Mouse (Mus musculus) intestine, embryonic 16.5 days (tissue): ENCODE data around the gene Pptc7. TPM values are rescaled to one million over a fixed set of nuclear protein-coding genes. Genes with fewer than 3 reads are reported as not detected.

Source experiments
- ATAC-seq: fragments of 200-750 bp; cut with Nextera tagmentation; 2 replicates; pipeline ENCODE4 v1.8.0; 2017; ENCODE audit warnings: moderate TSS enrichment, moderate library complexity
- H3K27ac ChIP-seq: fragments of 300-500 bp; sonication (generic); 2 replicates; pipeline ENCODE4 v1.5.1; 2014; ENCODE audit warnings: mild to moderate bottlenecking, low read length
- H3K27me3 ChIP-seq: fragments of 300-500 bp; sonication (generic); replicated peaks from 2 replicates; pipeline ENCODE4 v1.6.1; 2014; ENCODE audit warnings: low read length, control low read depth, mixed read lengths; ENCODE audit not compliant: control insufficient read depth, insufficient read depth
- H3K36me3 ChIP-seq: fragments of 300-500 bp; sonication (generic); 2 replicates; pipeline ENCODE4 v1.6.1; 2014; ENCODE audit warnings: low read length, control low read depth; ENCODE audit not compliant: control insufficient read depth, insufficient read depth
- H3K4me1 ChIP-seq: fragments of 300-500 bp; sonication (generic); 2 replicates; pipeline ENCODE4 v1.6.1; 2014; ENCODE audit warnings: low read length, control low read depth, mixed read lengths; ENCODE audit not compliant: control insufficient read depth, insufficient read depth
- H3K4me2 ChIP-seq: fragments of 300-500 bp; sonication (generic); 2 replicates; pipeline ENCODE4 v1.6.1; 2014; ENCODE audit warnings: low read depth, low read length, control low read depth
- H3K4me3 ChIP-seq: fragments of 300-500 bp; sonication (generic); 2 replicates; pipeline ENCODE4 v1.5.1; 2014; ENCODE audit warnings: mild to moderate bottlenecking, low read length
- H3K9ac ChIP-seq: fragments of 300-500 bp; sonication (generic); 2 replicates; pipeline ENCODE4 v1.6.1; 2014; ENCODE audit warnings: low read depth, low read length
- H3K9me3 ChIP-seq: fragments of 300-500 bp; sonication (generic); 2 replicates; pipeline ENCODE4 v1.6.1; 2016; ENCODE audit warnings: low read length, control low read depth; ENCODE audit not compliant: control insufficient read depth
- WGBS: fragments of 180-500 bp; shearing (Covaris S2); extraction: QIAGEN DNeasy Blood & Tissue Kit; methylation state at CpG from one replicate; pipeline ENCODE4 v1.1.7; 2014; 5-methylcytosine and 5-hydroxymethylcytosine counted together
- polyA plus RNA-seq: library from polyadenylated mRNA; unstranded; fragments of >200 nt; fragmentation: Nextera tagmentation; extraction: Ambion mirVana; gene quantifications from 2 replicates; pipeline ENCODE4 v1.2.1, GENCODE M21; 2015

Gene Pptc7
- polyA plus RNA-seq, 1 experiment from 2014 or later: 6.8 TPM

- Histone ChIP-seq H3K4me2 (no peak overlapping the region), H3K4me1 (peaks cover 16% of the 10 kb centered on the region), H3K27me3 (no peaks in the 10 kb centered on the region), H3K27ac (no peak overlapping the region), H3K9ac (no peak overlapping the region), H3K36me3 (no peaks in the 10 kb centered on the region), H3K9me3 (no peaks in the 10 kb centered on the region), H3K4me3 (no peak overlapping the region)
- 92% methylated on average over 2 of the region's 2 CpGs for WGBS
- no peak for ATAC-seq
Measured at GRCm38 (mm10) chr5:122265942-122266341, 18.2 kb upstream of the Pptc7 start.

- no peak overlapping the region for H3K4me3 ChIP-seq
- ATAC-seq: no peak
- peaks cover 16% of the 10 kb centered on the region for H3K4me1 ChIP-seq
- 65% methylated on average over 7 of the region's 7 CpGs for WGBS
- no peaks in the 10 kb centered on the region for H3K36me3 ChIP-seq
- no peak overlapping the region for H3K9ac ChIP-seq
- no peak overlapping the region for H3K4me2 ChIP-seq
- H3K27me3 ChIP-seq: no peaks in the 10 kb centered on the region
- no peaks in the 10 kb centered on the region for H3K9me3 ChIP-seq
- no peak overlapping the region for H3K27ac ChIP-seq
Measured at GRCm38 (mm10) chr5:122267136-122267535, 17.0 kb upstream of the Pptc7 start.

GRCm38 (mm10) chr5:122267899-122268298, 16.3 kb upstream of the Pptc7 start:
- Histone ChIP-seq H3K4me3 (no peak overlapping the region), H3K9me3 (no peaks in the 10 kb centered on the region), H3K4me2 (no peak overlapping the region), H3K27me3 (no peaks in the 10 kb centered on the region), H3K9ac (no peak overlapping the region), H3K36me3 (no peaks in the 10 kb centered on the region), H3K4me1 (peaks cover 16% of the 10 kb centered on the region), H3K27ac (no peak overlapping the region)
- ATAC-seq: no peak
- 25% methylated on average over 5 of the region's 5 CpGs for WGBS

GRCm38 (mm10) chr5:122268858-122269604, 15.1 kb upstream of the Pptc7 start:
- no peaks in the 10 kb centered on the region for H3K27me3 ChIP-seq
- peak overlapping the region; percentile 57 for H3K27ac ChIP-seq
- 45% methylated on average over 12 of the region's 12 CpGs for WGBS
- ATAC-seq: peak; percentile 72
- H3K4me3 ChIP-seq: no peak overlapping the region
- H3K36me3 ChIP-seq: no peaks in the 10 kb centered on the region
- H3K4me2 ChIP-seq: no peak overlapping the region
- peaks cover 10% of the 10 kb centered on the region; the same call in 1 of the 2 replicates for H3K4me1 ChIP-seq
- H3K9me3 ChIP-seq: no peaks in the 10 kb centered on the region
- H3K9ac ChIP-seq: no peak overlapping the region

- WGBS: 71% methylated on average over 5 of the region's 5 CpGs
Measured at GRCm38 (mm10) chr5:122272821-122273220, 11.3 kb upstream of the Pptc7 start.

GRCm38 (mm10) chr5:122274785-122275184, 9.4 kb upstream of the Pptc7 start:
- Histone ChIP-seq H3K4me1 (peaks cover 7% of the 10 kb centered on the region; the same call in 1 of the 2 replicates), H3K27me3 (no peaks in the 10 kb centered on the region), H3K36me3 (no peaks in the 10 kb centered on the region), H3K4me3 (no peak overlapping the region), H3K9ac (no peak overlapping the region), H3K27ac (no peak overlapping the region), H3K9me3 (no peaks in the 10 kb centered on the region), H3K4me2 (no peak overlapping the region)
- WGBS: 38% methylated on average over 5 of the region's 5 CpGs
- peak; percentile 76 for ATAC-seq

More at GRCm38 (mm10) chr5:122272821-122273220, 11.3 kb upstream of the Pptc7 start:
- H3K4me1 ChIP-seq: peaks cover 8% of the 10 kb centered on the region; the same call in 1 of the 2 replicates
- no peak overlapping the region for H3K27ac ChIP-seq
- H3K4me2 ChIP-seq: no peak overlapping the region
- ATAC-seq: no peak
- no peak overlapping the region for H3K4me3 ChIP-seq
- no peaks in the 10 kb centered on the region for H3K36me3 ChIP-seq
- H3K27me3 ChIP-seq: no peaks in the 10 kb centered on the region
- H3K9ac ChIP-seq: no peak overlapping the region
- H3K9me3 ChIP-seq: no peaks in the 10 kb centered on the region

GRCm38 (mm10) chr5:122278946-122279345, 5.2 kb upstream of the Pptc7 start:
- Histone ChIP-seq H3K9me3 (no peaks in the 10 kb centered on the region), H3K9ac (no peak overlapping the region), H3K27me3 (no peaks in the 10 kb centered on the region), H3K27ac (no peak overlapping the region), H3K4me1 (peaks cover 20% of the 10 kb centered on the region), H3K36me3 (no peaks in the 10 kb centered on the region), H3K4me3 (no peak overlapping the region), H3K4me2 (no peak overlapping the region)
- ATAC-seq: no peak
- WGBS: 75% methylated on average over 7 of the region's 7 CpGs

GRCm38 (mm10) chr5:122279799-122280421, 4.3 kb upstream of the Pptc7 start:
- Histone ChIP-seq H3K4me1 (peaks cover 18% of the 10 kb centered on the region), H3K27me3 (no peaks in the 10 kb centered on the region), H3K9ac (no peak overlapping the region), H3K4me2 (peak overlapping the region; percentile 32; the same call in 1 of the 2 replicates), H3K27ac (peak overlapping the region; percentile 88), H3K4me3 (no peak overlapping the region), H3K9me3 (no peaks in the 10 kb centered on the region), H3K36me3 (no peaks in the 10 kb centered on the region)
- WGBS: 62% methylated on average over 12 of the region's 12 CpGs
- ATAC-seq: peak; percentile 63

GRCm38 (mm10) chr5:122280422-122280826, 3.7 kb upstream of the Pptc7 start:
- no peak overlapping the region for H3K4me3 ChIP-seq

More at GRCm38 (mm10) chr5:122280422-122280826, 3.7 kb upstream of the Pptc7 start:
- Histone ChIP-seq H3K4me1 (peaks cover 20% of the 10 kb centered on the region), H3K36me3 (no peaks in the 10 kb centered on the region), H3K4me2 (peak overlapping the region; percentile 32), H3K9ac (peak overlapping the region; percentile 34; the same call in 1 of the 2 replicates), H3K27ac (peak overlapping the region; percentile 88), H3K9me3 (no peaks in the 10 kb centered on the region), H3K27me3 (no peaks in the 10 kb centered on the region)
- WGBS: 32% methylated on average over 6 of the region's 6 CpGs
- no peak for ATAC-seq
